Mouse (Mus musculus): ENCODE results near the gene Acd. TPM values are rescaled to one million over a fixed set of nuclear protein-coding genes. Genes with fewer than 3 reads are reported as not detected.

Gene Acd
- total RNA-seq, 2 experiments from 2014 or later, result 4.2 to 5.3 TPM

DNA sequence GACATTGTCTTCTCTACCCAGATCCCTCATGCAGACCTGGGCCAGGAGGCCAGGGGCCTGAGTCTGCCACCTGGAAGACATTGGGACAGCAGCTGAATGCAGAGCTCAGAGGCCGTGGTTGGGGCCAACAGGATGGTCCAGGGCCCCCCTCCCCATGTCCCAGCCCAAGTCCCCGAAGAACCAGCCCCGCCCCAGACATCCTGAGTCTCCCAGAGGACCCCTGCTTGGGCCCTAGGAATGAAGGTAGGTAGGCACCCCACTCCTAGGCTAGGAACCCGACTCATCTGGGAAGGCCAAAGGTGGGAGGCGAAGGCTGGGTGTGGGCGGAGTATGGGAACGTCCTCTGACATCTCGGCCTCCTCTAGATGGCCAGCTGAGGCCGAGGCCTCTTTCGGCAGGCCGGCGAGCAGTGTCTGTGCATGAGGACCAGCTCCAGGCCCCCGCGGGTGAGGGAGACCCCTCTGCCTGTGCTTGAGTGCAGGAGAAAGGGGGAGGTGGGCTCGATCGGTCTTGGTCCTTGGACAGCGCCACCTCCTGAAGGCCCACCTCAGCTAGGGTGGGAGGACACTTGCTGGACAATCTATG lies 3.6 kb downstream of the Acd start:
- intact Hi-C loops (cut with DNase I), result no loop called here

DNA sequence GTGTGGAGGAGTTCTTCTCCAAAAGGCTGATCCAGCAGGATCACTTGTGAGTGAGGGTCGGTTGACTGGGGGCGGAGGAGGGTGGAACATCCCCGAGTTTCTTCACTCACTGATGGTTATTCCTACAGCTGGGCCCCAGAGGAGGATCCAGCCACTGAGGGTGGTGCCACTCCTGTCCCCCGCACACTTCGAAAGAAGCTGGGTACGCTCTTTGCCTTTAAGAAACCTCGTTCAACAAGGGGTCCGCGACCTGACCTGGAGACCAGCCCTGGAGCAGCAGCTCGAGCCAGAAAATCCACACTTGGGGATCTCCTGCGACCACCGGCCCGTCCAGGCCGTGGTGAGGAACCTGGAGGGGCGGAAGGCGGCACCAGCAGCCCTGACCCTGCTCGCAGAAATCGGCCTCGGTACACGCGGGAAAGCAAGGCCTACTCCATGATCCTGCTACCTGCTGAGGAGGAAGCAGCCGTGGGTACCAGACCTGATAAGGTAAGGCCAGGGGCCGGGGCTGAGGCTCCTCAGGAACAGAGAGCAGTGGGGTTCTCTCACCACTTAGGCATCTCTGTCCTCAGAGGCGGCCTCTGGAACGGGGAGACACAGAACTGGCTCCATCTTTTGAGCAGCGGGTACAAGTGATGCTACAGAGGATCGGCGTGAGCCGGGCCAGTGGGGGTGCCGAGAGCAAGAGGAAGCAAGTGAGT lies 5.7 kb downstream of the Acd start:
- TF ChIP-seq CTCF (IDR thresholded peaks at IDR 0.05), result no peak
- H3K4me3 ChIP-seq, result no peak overlapping the region
- intact Hi-C loops (cut with DNase I), result no loop called here
- no peak for DNase-seq
- H3K27ac ChIP-seq, result no peak overlapping the region

More for the DNA sequence above, 3.6 kb downstream of the Acd start:
- DNase-seq, result no peak
- Histone ChIP-seq H3K27ac (no peak overlapping the region), H3K4me3 (no peak overlapping the region)
- TF ChIP-seq CTCF (IDR thresholded peaks at IDR 0.05), result no peak

DNA sequence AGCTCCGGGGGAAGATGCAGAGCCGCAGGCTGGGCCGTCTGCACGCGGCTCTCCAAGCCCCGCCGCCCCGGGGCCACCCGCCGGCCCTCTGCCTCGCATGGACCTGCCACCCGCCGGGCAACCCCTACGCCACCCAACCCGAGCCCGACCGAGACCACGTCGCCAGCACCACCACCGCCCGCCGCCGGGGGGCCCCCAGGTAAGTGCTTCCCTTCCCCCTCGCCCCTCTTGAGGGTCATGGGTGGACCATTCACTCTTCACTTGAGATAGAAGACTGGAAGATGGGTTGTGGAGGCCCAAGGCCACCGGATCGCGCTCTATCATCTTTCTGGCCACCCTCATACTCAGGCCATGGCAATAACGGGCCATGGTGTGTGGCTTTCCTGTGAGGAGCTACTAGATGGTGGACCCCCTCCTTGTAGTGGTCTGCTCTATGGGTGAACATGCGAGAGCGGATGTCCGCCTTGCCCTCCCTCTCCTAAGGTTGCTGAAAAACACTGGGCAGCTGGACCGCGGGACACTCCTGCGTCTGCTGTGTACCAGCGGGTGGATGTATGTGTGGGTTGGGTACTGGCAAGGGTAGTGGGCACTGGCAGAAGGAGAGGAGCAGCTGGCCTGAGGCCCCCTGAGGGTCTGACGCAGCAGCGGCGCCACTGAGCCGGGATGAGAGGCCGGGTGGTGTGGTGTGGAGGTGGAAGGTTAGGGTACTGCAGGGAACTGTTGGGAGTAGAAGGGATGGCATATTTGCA lies 6.7 kb downstream of the Acd start:
- intact Hi-C loops (cut with DNase I), result no loop called here
- no peak for DNase-seq
- no peak overlapping the region for H3K27ac ChIP-seq
- 0 out of 2 replicates have a peak, but pooled peaks have one; percentile 8 for TF ChIP-seq CTCF (IDR thresholded peaks at IDR 0.05)
- H3K4me3 ChIP-seq, result peak overlapping the region; percentile 71

DNA sequence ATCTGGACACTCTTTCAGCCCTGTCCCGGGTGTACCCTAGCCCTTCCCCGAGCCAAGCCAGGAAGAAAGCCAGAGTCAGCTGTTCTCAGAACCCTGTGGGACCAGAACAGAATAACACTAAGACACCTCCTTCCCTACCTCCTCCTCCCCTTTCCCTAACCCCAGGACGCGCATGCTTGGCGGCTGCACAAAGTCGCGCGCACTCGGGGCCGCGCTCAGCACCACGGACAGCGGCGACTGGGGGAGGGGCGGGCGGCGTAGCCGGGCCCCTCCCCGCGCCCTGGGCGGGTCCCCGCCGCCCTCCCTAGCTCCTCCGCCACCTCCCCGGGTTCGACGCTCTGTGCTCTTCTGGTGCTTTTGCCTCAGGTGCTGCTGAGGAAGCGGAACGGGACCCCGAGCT lies 7.3 kb downstream of the Acd start:
- Histone ChIP-seq H3K27ac (no peak overlapping the region), H3K4me3 (peak overlapping the region; percentile 71)
- no peak for TF ChIP-seq CTCF (IDR thresholded peaks at IDR 0.05)
- peak; percentile 78 for DNase-seq
- intact Hi-C loops (cut with DNase I), result no loop called here

DNA sequence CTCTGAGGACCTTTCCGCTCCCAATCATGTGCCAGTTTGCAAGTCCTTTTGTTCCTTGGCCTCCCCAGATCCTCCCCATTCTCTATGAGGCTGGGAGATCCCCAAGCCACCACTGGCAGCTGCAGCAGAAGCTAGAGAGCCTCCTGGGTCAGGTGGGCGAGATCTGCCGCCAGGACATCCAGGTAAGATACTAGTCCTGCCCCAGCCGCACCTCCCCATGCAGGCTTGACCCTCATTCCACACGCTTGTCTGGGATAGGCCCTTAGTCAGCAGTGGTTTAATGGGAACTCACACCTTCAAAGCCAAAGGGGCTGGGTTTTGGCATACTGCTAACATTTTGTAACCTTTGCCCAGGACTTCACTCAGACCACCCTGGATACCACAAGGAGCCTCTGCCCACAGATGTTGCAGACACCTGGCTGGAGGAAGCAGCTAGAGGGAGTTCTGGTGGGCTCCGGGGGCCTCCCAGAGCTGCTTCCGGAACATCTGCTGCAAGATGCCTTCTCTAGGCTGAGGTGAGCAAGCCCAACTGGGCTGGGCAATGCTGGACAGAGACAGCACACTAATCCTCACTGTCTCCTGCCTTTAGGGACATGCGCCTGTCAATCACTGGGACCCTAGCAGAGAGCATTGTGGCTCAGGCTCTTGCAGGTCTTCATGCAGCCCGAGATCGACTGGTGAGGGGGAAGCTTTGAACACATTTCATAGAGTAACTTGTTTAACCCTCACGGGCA lies 8.3 kb downstream of the Acd start:
- DNase-seq, result no peak
- no peak for TF ChIP-seq CTCF (IDR thresholded peaks at IDR 0.05)
- H3K4me3 ChIP-seq, result no peak overlapping the region
- intact Hi-C loops (cut with DNase I), result no loop called here
- no peak overlapping the region for H3K27ac ChIP-seq

DNA sequence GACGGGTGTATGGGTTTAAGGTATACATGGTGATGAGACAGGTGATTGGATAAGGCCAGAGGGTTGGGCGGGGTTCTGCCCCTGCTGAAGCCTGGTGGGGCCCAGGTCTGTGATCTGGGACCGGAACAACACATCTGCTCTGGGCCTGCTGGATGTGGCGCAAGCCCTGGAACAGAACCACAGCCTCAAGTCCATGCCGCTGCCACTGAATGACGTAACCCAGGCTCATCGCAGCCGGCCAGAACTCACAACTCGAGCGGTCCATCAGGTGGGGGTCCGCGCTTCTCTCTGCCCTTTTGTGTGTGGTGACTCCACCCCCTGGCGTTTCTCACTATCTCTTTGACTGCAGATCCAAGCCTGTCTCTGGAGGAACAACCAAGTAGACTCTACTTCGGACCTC lies 9.9 kb downstream of the Acd start:
- H3K4me3 ChIP-seq, result no peak overlapping the region
- intact Hi-C loops (cut with DNase I), result no loop called here
- H3K27ac ChIP-seq, result no peak overlapping the region
- DNase-seq, result no peak
- no peak for TF ChIP-seq CTCF (IDR thresholded peaks at IDR 0.05)

DNA sequence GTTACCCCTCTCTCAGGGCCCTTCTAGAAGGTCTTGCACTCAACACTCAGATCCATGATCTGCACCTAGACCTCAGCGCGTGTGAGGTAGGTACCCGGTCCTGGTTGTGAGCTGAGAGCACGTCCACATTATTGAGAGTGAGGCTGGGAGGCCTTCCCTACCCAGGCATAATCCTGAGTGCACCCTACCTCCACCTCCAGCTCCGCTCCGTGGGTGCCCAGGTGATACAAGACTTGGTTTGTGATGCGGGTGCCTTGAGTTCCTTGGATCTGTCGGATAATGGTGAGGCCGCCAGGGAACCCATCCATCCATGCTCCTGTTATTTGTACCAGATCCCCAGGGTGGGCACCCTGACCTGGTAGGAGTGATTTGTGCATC lies 10.9 kb downstream of the Acd start:
- intact Hi-C loops (cut with DNase I), result loop anchor here (10.0 kb wide), 1 partner anchor 95 kb away; no protein-coding TSS in a partner anchor
- Histone ChIP-seq H3K4me3 (no peak overlapping the region), H3K27ac (no peak overlapping the region)
- no peak for TF ChIP-seq CTCF (IDR thresholded peaks at IDR 0.05)
- DNase-seq, result no peak

DNA sequence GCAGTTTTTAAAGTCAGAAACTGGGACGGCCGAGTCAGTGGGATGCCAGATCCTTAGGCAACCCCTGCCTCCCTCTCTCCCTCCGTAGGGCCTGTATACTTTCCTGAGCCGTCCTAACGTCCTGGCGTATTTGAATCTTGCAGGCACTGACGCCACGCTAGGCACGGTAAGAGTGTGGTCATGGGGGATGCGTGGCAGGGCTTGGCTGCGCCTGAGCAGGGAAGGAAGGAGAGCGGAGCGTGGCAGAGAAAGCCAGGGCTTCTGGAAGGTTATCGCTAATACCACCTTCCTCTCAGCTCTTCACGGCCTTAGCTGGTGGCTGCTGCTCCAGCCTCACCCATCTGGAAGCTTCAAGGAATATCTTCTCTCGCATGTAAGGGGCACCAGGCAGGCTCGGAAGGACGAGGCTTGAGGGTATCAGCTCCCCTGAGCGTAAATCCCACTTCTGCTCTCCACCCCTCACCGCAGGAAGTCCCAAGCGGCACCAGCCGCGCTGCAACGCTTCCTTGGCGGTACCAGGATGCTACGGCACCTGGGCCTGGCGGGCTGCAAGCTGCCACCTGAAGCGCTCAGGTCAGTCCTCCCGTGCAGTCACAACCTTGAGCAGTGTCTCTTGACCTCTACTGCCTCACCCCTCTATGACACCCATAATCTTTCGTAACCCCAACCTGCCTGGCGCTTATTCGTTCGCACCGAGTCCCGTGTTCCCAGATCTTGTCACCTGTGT lies 11.5 kb downstream of the Acd start:
- no peak for TF ChIP-seq CTCF (IDR thresholded peaks at IDR 0.05)
- intact Hi-C loops (cut with DNase I), result loop anchor here (10.0 kb wide), 1 partner anchor 95 kb away; no protein-coding TSS in a partner anchor
- no peak overlapping the region for H3K27ac ChIP-seq

DNA sequence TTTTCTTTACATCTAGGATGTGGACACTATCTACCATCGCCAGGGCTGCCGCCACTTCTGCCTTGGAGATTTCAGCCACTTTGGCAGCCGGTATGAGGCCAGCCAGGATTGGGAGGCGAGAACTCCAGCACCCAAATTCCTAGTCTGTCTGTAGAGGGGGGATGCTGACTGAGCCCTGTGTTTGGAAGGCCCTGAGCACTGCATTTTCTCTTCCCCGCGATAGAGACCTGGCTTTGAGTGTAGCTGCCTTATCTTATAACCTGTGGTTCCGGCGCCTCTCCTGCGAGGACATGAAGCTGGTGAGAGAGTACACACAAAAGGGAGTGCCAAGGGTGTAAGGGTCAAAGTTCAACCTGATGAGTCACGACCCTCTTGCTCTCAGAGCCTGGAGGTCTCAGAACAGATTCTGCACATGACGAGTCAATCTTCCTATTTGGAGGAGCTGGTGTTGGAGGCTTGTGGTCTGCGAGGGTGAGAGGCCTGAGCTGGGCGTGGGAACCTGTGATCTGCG lies 12.6 kb downstream of the Acd start:
- intact Hi-C loops (cut with DNase I), result loop anchor here (10.0 kb wide), 1 partner anchor 93 kb away; no protein-coding TSS in a partner anchor
- Histone ChIP-seq H3K4me3 (no peak overlapping the region), H3K27ac (no peak overlapping the region)
- DNase-seq, result no peak
- no peak for TF ChIP-seq CTCF (IDR thresholded peaks at IDR 0.05)

More for the DNA sequence above, 11.5 kb downstream of the Acd start:
- DNase-seq, result no peak
- H3K4me3 ChIP-seq, result no peak overlapping the region

DNA sequence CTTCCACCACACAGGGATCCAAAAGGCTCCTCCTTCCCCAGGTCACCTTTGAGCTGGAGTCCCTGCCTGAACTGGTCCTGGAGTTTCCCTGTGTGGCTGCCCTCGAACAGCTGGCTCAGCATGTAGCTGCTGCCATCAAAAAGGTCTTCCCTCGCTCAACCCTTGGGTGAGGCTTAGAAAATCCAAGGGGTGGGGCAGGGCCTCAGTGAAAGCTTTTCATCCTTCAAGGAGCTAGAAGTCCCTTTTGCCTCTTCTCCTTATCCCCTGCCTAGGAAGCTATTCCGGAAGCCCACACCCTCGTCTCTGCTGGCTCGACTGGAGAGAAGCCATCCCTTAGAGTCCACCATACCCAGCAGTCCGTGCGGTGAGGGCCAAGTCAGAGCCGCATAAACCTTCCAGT lies 13.4 kb downstream of the Acd start:
- Histone ChIP-seq H3K27ac (no peak overlapping the region), H3K4me3 (no peak overlapping the region)
- intact Hi-C loops (cut with DNase I), result loop anchor here (10.0 kb wide), 1 partner anchor 93 kb away; no protein-coding TSS in a partner anchor
- TF ChIP-seq CTCF (IDR thresholded peaks at IDR 0.05), result no peak
- no peak for DNase-seq

DNA sequence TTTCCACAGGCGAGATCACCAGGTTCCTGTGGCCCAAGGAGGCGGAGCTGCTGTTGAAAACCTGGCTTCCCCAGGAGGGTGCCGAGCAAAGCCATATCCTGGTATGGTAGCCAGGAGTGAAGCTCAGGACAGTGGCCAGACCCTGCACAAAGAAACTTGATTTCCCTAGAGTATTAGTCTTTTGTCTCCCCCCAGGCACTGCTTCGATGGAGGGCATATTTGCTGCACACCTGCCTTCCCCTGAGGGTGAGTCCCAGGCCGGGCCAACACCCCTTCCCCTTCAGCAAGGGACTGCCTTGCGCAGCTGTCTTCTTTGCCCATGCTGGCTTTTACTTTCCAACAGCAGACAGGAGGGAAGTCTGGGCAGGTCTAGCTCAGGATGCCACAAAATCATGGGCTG lies 14.4 kb downstream of the Acd start:
- intact Hi-C loops (cut with DNase I), result loop anchor here (10.0 kb wide), 1 partner anchor 92 kb away; no protein-coding TSS in a partner anchor
- DNase-seq, result no peak
- no peak for TF ChIP-seq CTCF (IDR thresholded peaks at IDR 0.05)
- Histone ChIP-seq H3K27ac (no peak overlapping the region), H3K4me3 (no peak overlapping the region)

Data from gastrocnemius, adult 2 months (tissue).